Comparison of ENCODE assay signal across 9 mouse cellular contexts in the genomic region with DNA sequence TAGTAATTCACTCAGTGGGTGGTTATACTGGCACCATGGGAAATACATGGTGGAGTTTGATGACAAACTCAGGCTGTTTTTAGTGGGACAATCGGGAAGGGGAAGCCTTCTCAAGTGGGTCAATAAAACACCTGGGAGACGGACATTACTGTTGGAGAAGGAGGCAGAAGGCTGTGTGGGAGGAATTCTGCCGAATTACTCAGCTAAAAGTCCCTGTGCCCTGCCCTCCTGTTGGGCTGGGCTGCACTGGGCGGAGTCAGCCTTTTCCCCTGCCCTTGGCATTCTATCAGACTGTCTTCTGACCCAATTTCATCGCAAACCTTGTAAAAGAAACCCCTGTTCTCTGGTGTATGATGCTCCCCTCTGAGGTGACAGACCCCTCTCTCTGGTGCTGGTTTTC. TPM values are rescaled to one million over a fixed set of nuclear protein-coding genes. Genes with fewer than 3 reads are reported as not detected.
DNase-seq lines count a peak whose midpoint lies in the region; ATAC-seq and TF ChIP-seq lines count a peak whose summit lies in the region.
"Had no signal": no experiment of that assay in that cellular context is flagged by ENCODE, and none has a peak within 500 bp of the region (broad histone marks: within the 10 kb centered on the region; RNA-seq: fewer than 3 reads in every experiment).

No protein-coding gene starts in this region.

- no peaks in the 10 kb centered on the region for H3K27me3 ChIP-seq in heart, embryonic 10.5 days (ENCODE audit: insufficient read depth, poor library complexity, severe bottlenecking)
- H3K27me3 ChIP-seq in MEL (ENCODE audit: control insufficient read depth in 1 of 2, insufficient read depth in 2 of 2, low read length in 2 of 2), result no peaks in the 10 kb centered on the region
- H3K27me3 ChIP-seq: limb, embryonic 15.5 days had no signal

- peak overlapping the region; percentile 69 for H3K9ac ChIP-seq in MEL (ENCODE audit: control insufficient read depth, low read depth, low read length, poor library complexity, severe bottlenecking)
- H3K9ac ChIP-seq: limb, embryonic 15.5 days had no signal

- TF ChIP-seq CTCF in MEL (IDR thresholded peaks at IDR 0.05 in 2 of 3, conservative IDR thresholded peaks at IDR 0.05 in 1 of 3; ENCODE audit: control insufficient read depth in 1 of 3, insufficient read depth in 1 of 3, low read depth in 2 of 3, low read length in 3 of 3, poor library complexity in 1 of 3, severe bottlenecking in 1 of 3), result no peak

- peak in 1 of 2 experiments; percentile 59; a peak in 2 of 4 replicates for TF ChIP-seq POLR2A in MEL (IDR thresholded peaks at IDR 0.05; ENCODE audit: control insufficient read depth in 1 of 2, insufficient read depth in 1 of 2, low read depth in 1 of 2, low read length in 2 of 2, poor library complexity in 1 of 2)

- TF ChIP-seq EP300 in MEL (IDR thresholded peaks at IDR 0.05; ENCODE audit: low read depth in 1 of 2, low read length in 2 of 2), result peak in 1 of 2 experiments; percentile 32; a peak in 2 of 4 replicates

- 32% methylated on average over 5 of the region's 5 CpGs for whole genome bisulfite sequencing in heart, embryonic 10.5 days

- no peak for TF ChIP-seq RAD21 in MEL (IDR thresholded peaks at IDR 0.05; ENCODE audit: low read depth, low read length)

- H3K9me3 ChIP-seq in heart, embryonic 10.5 days, result no peaks in the 10 kb centered on the region
- H3K9me3 ChIP-seq in MEL (replicated peaks; ENCODE audit: insufficient read depth, low read length), result no peaks in the 10 kb centered on the region
- H3K9me3 ChIP-seq: limb, embryonic 15.5 days had no signal

- 0 out of 2 replicates have a peak overlapping the region, but pooled peaks have one; percentile 6 for H3K27ac ChIP-seq in heart, embryonic 10.5 days
- peak overlapping the region; percentile 97 for H3K27ac ChIP-seq in MEL (ENCODE audit: control insufficient read depth, low read depth, low read length)
- H3K27ac ChIP-seq: limb, embryonic 15.5 days had no signal

- no peak overlapping the region for H3K4me3 ChIP-seq in heart, embryonic 10.5 days
- peak overlapping the region; percentile 48 to 54 for H3K4me3 ChIP-seq in MEL (ENCODE audit: control insufficient read depth in 1 of 2, insufficient read depth in 1 of 2, low read depth in 2 of 2, low read length in 2 of 2)
- H3K4me3 ChIP-seq: limb, embryonic 15.5 days had no signal

- H3K79me2 ChIP-seq in MEL (ENCODE audit: control insufficient read depth, insufficient read depth, low read length, poor library complexity), result peaks cover 5% of the 10 kb centered on the region; the same call in 1 of the 2 replicates

- intact Hi-C loops in heart, postnatal 36 days (cut with DNase I), result no loop called here
- intact Hi-C loops in left cerebral cortex, postnatal 4 days (cut with DNase I), result no loop called here

- H3K4me1 ChIP-seq in heart, embryonic 10.5 days, result peaks cover 27% of the 10 kb centered on the region
- peaks cover 3 to 21% of the 10 kb centered on the region in 2 experiments for H3K4me1 ChIP-seq in MEL (ENCODE audit: control insufficient read depth in 1 of 2, insufficient read depth in 2 of 2, low read length in 2 of 2)

- peak; percentile 85 for ATAC-seq in erythroblast, adult 5-6 weeks (replicated peaks; ENCODE audit: low FRiP score, poor library complexity, severe bottlenecking)
- ATAC-seq in megakaryocyte progenitor cell, adult 5-6 weeks (replicated peaks; ENCODE audit: poor library complexity), result peak; percentile 27

- DNase-seq in heart, embryonic 10.5 days (ENCODE audit: low spot score), result no peak
- no peak for DNase-seq in heart, postnatal 36 days
- peak; percentile 85 for DNase-seq in MEL (ENCODE audit: low read depth, low spot score)
- DNase-seq in left cerebral cortex, adult 9 months (ENCODE audit: low spot score in 2 of 2), result no peak
- DNase-seq in testis, postnatal 14 days (ENCODE audit: low spot score), result no peak
- no peak for DNase-seq in left cerebral cortex, postnatal 4 days

- no peaks in the 10 kb centered on the region for H3K36me3 ChIP-seq in heart, embryonic 10.5 days
- peaks cover 0 to 27% of the 10 kb centered on the region in 2 experiments; a peak in 2 of 4 replicates for H3K36me3 ChIP-seq in MEL (ENCODE audit: control insufficient read depth in 1 of 2, insufficient read depth in 2 of 2, low read length in 2 of 2)
- H3K36me3 ChIP-seq: limb, embryonic 15.5 days had no signal

TF ChIP-seq in MEL, 35 proteins besides CTCF, POLR2A, EP300 and RAD21:
- TF ChIP-seq SIN3A (IDR thresholded peaks at IDR 0.05; ENCODE audit: low read length) (peak; percentile 29; the same call in 1 of the 2 replicates), JUND (IDR thresholded peaks at IDR 0.05; ENCODE audit: low read depth, low read length) (no peak), TBP (IDR thresholded peaks at IDR 0.05; ENCODE audit: low read depth, low read length) (peak; percentile 83), E2F4 (IDR thresholded peaks at IDR 0.05; ENCODE audit: borderline replicate concordance, low read depth, low read length) (no peak), RCOR1 (IDR thresholded peaks at IDR 0.05; ENCODE audit: low read depth, low read length) (0 out of 2 replicates have a peak, but pooled peaks have one; percentile 9), GABPA (IDR thresholded peaks at IDR 0.05; ENCODE audit: low read depth, low read length) (0 out of 2 replicates have a peak, but pooled peaks have one; percentile 28), TCF12 (IDR thresholded peaks at IDR 0.05; ENCODE audit: low read depth, low read length) (peak; percentile 54; the same call in 1 of the 2 replicates), NRF1 (IDR thresholded peaks at IDR 0.05; ENCODE audit: insufficient read depth, low read depth, low read length, poor library complexity, severe bottlenecking) (no peak), CHD1 (IDR thresholded peaks at IDR 0.05; ENCODE audit: low read depth, low read length) (0 out of 2 replicates have a peak, but pooled peaks have one; percentile 40), POLR2AphosphoS2 (IDR thresholded peaks at IDR 0.05; ENCODE audit: low read length) (peak; percentile 83; the same call in 1 of the 2 replicates), BHLHE40 (IDR thresholded peaks at IDR 0.05; ENCODE audit: borderline replicate concordance, low read depth, low read length) (0 out of 2 replicates have a peak, but pooled peaks have one; percentile 14), MAZ (IDR thresholded peaks at IDR 0.05; ENCODE audit: low read depth, low read length) (0 out of 2 replicates have a peak, but pooled peaks have one; percentile 72), NELFE (IDR thresholded peaks at IDR 0.05; ENCODE audit: low read depth, low read length) (peak; percentile 72)

RNA-seq across cellular contexts. Expression of gene Zfp217, which starts 10.3 kb away (rescaled TPM):
- polyA plus RNA-seq in heart, embryonic 10.5 days (2016; fragmentation: Nextera tagmentation; extraction: Ambion mirVana), result 3.2 and 3.7 TPM in 2 replicates
- 10 to 100 TPM; 11.2 to 13.0 TPM for total RNA-seq in heart, postnatal 36 days (2021)
- 21.7 and 29.3 TPM in 2 replicates for total RNA-seq in MEL (2012; rRNA removed)
- polyA plus RNA-seq in MEL (2012; ENCODE audit: insufficient read depth in 1 of 2, insufficient read length in 2 of 2, low read depth in 1 of 2, low replicate concordance in 2 of 2, missing spikeins in 1 of 2), result 10 to 100 TPM; 25.5 to 34.9 TPM
- 75.7 and 92.6 TPM in 2 replicates for total RNA-seq in erythroblast, adult 5-6 weeks (2015; ENCODE audit: low replicate concordance)
- total RNA-seq in erythroblast, adult 5-6 weeks (2017; ENCODE audit: low replicate concordance), result 169 and 180 TPM in 2 replicates
- total RNA-seq in megakaryocyte progenitor cell, adult 5-6 weeks (2015), result 23.6 and 30.2 TPM in 2 replicates
- 30.4 and 31.2 TPM in 2 replicates for total RNA-seq in megakaryocyte progenitor cell, adult 5-6 weeks (2017)
- 1 to 10 TPM; 3.8 to 4.0 TPM for total RNA-seq in left cerebral cortex, postnatal 4 days (2021)
